Comparison of ENCODE assay signal across 8 mouse cellular contexts in the genomic region with DNA sequence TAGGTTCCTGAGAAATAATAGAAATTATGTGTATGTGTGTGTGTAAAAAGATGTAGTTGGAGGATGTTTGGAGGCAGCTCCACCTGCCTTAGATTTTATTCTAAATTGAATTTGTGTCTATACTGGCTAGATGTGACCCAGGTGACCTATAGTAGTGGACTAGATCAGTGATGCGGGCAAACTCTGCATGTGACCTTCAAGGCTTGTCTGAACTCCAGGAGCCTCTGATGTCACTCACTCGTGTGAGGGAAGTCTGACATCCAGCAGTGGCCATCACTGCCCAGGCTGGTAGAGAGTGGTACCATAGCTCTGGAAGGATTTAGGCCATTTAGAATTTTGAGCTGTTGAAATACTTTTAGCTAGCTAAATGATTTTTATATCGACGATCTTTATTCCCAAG. TPM values are rescaled to one million over a fixed set of nuclear protein-coding genes. Genes with fewer than 3 reads are reported as not detected.
A peak's percentile ranks its signal among the peaks of the same experiment; 100 is the strongest.
DNase-seq lines count a peak whose midpoint lies in the region; ATAC-seq and TF ChIP-seq lines count a peak whose summit lies in the region.

No protein-coding gene starts in this region.

- no peak overlapping the region for H3ac ChIP-seq in myocyte (ENCODE audit: control insufficient read depth, insufficient read length)

- H3K9ac ChIP-seq in intestine, embryonic 14.5 days (ENCODE audit: low read length) = peak overlapping the region; percentile 94

- ATAC-seq in intestine, embryonic 14.5 days (replicated peaks; ENCODE audit: low FRiP score, low TSS enrichment, low read depth) = no peak

- no peaks in the 10 kb centered on the region for H3K9me3 ChIP-seq in intestine, embryonic 14.5 days (ENCODE audit: control insufficient read depth, low read length)

- peak overlapping the region; percentile 91 for H3K4me2 ChIP-seq in intestine, embryonic 14.5 days (ENCODE audit: low read length)
- peak overlapping the region; percentile 94 for H3K4me2 ChIP-seq in myocyte (ENCODE audit: low read depth)

- H3K4me1 ChIP-seq in intestine, embryonic 14.5 days (replicated peaks; ENCODE audit: control insufficient read depth, insufficient read depth, low read length) = peaks cover 19% of the 10 kb centered on the region

- TF ChIP-seq POLR2A in myocyte (IDR thresholded peaks at IDR 0.05; ENCODE audit: insufficient read length, low read depth) = no peak

- H3K27me3 ChIP-seq in intestine, embryonic 14.5 days (replicated peaks; ENCODE audit: control insufficient read depth, insufficient read depth, low read length) = no peaks in the 10 kb centered on the region
- no peaks in the 10 kb centered on the region for H3K27me3 ChIP-seq in myocyte (ENCODE audit: control insufficient read depth, insufficient read depth, insufficient read length)

- DNase-seq in cerebellum, adult 18-20 months = peak; percentile 48 to 52
- no peak for DNase-seq in cerebellum, adult 11 months
- peak; percentile 15 for DNase-seq in 3134 (ENCODE audit: extremely low read depth, insufficient read length, low spot score)
- DNase-seq in embryo, embryonic 11 days = peak; percentile 37
- no peak for DNase-seq in intestine, embryonic 14.5 days (ENCODE audit: low spot score)
- no peak for DNase-seq in gastrocnemius, adult 8-10 months (ENCODE audit: low spot score in 2 of 2)
- DNase-seq in right cerebral cortex, postnatal 36 days (ENCODE audit: low spot score in 2 of 2) = no peak

- no peak overlapping the region for H3K27ac ChIP-seq in intestine, embryonic 14.5 days (ENCODE audit: low read depth)

- H3K4me3 ChIP-seq in intestine, embryonic 14.5 days (ENCODE audit: low read depth, low read length) = peak overlapping the region; percentile 83
- peak overlapping the region; percentile 77 for H3K4me3 ChIP-seq in myocyte

- WGBS in intestine, embryonic 14.5 days = 49% methylated on average over 4 of the region's 4 CpGs

- no peaks in the 10 kb centered on the region for H3K36me3 ChIP-seq in intestine, embryonic 14.5 days (ENCODE audit: control insufficient read depth, insufficient read depth, low read length)
- H3K36me3 ChIP-seq in myocyte (ENCODE audit: control insufficient read depth, insufficient read depth) = no peaks in the 10 kb centered on the region

- peaks cover 60% of the 10 kb centered on the region for H3K79me2 ChIP-seq in myocyte (ENCODE audit: control insufficient read depth, insufficient read depth)

TF ChIP-seq in myocyte, 11 proteins besides CTCF, POLR2A, EP300 and RAD21:
- no peak for TF ChIP-seq TCF3 (IDR thresholded peaks at IDR 0.05; ENCODE audit: insufficient read length, low read depth)
- TF ChIP-seq MAX (IDR thresholded peaks at IDR 0.05; ENCODE audit: low read depth) = no peak
- no peak for TF ChIP-seq POLR2AphosphoS2 (IDR thresholded peaks at IDR 0.05; ENCODE audit: insufficient read length, low read depth)
- no peak for TF ChIP-seq SRF (IDR thresholded peaks at IDR 0.05; ENCODE audit: control insufficient read depth, insufficient read length, low read depth)
- TF ChIP-seq MYOD1 (IDR thresholded peaks at IDR 0.05; ENCODE audit: control insufficient read depth in 1 of 3, insufficient read length in 2 of 3, low read depth in 2 of 3) = no peak
- TF ChIP-seq CEBPB (IDR thresholded peaks at IDR 0.05; ENCODE audit: insufficient read depth, poor library complexity, severe bottlenecking) = no peak
- TF ChIP-seq TCF12 (IDR thresholded peaks at IDR 0.05; ENCODE audit: insufficient read depth, poor library complexity, severe bottlenecking) = no peak
- no peak for TF ChIP-seq MYOG (IDR thresholded peaks at IDR 0.05; ENCODE audit: control insufficient read depth in 1 of 3, insufficient read depth in 1 of 3, insufficient read length in 2 of 3, low read depth in 2 of 3)
- no peak for TF ChIP-seq REST (IDR thresholded peaks at IDR 0.05; ENCODE audit: insufficient read depth, insufficient read length)
- TF ChIP-seq E2F4 (IDR thresholded peaks at IDR 0.05; ENCODE audit: insufficient read depth) = no peak
- TF ChIP-seq USF1 (IDR thresholded peaks at IDR 0.05; ENCODE audit: low read depth) = no peak

RNA-seq across cellular contexts. Expression of a gene that starts 1.5 kb away (rescaled TPM):
- 14.1 and 15.4 TPM in 2 replicates for polyA plus RNA-seq in intestine, embryonic 14.5 days (2014; fragmentation: Nextera tagmentation; extraction: Ambion mirVana)
- polyA plus RNA-seq in myocyte (2012; fragmentation: generic; extraction: Trizol) = 14.3 TPM
- total RNA-seq in gastrocnemius, adult 8-10 months (2022) = 10 to 100 TPM; 18.8 to 27.4 (median 24.2) TPM

Comparison
In these comparisons a context has a peak if more than half of its experiments do, and no peak if none do; other contexts are left out.
1. DNase-seq: peak in cerebellum, adult 18-20 months (2 of 2), 3134 (single experiment) and embryo, embryonic 11 days (single experiment); none in cerebellum, adult 11 months (single experiment), intestine, embryonic 14.5 days (single experiment), gastrocnemius, adult 8-10 months (0 of 2) and right cerebral cortex, postnatal 36 days (0 of 2).